Comparison of ENCODE assay signal across 9 mouse cellular contexts in genomic region chr11:65161881-65162766, GRCm38 (mm10). TPM values are rescaled to one million over a fixed set of nuclear protein-coding genes. Genes with fewer than 3 reads are reported as not detected.
DNase-seq lines count a peak whose midpoint lies in the region; ATAC-seq and TF ChIP-seq lines count a peak whose summit lies in the region.
"Had no signal": no experiment of that assay in that cellular context is flagged by ENCODE, and none has a peak within 500 bp of the region (broad histone marks: within the 10 kb centered on the region; RNA-seq: fewer than 3 reads in every experiment).

No protein-coding gene starts in this region.

- no peak for TF ChIP-seq CTCF in C2C12 (IDR thresholded peaks at IDR 0.05; ENCODE audit: control insufficient read depth, insufficient read depth, insufficient read length)
- TF ChIP-seq CTCF in embryonic fibroblast, embryonic 13.5 days (IDR thresholded peaks at IDR 0.05; ENCODE audit: borderline replicate concordance, insufficient read depth, low read length), result no peak

- H3K9ac ChIP-seq in ES-E14 (ENCODE audit: insufficient read depth, low read depth, low read length, poor library complexity, severe bottlenecking), result peak overlapping the region; percentile 81
- H3K9ac ChIP-seq in intestine, embryonic 14.5 days (ENCODE audit: low read length), result peak overlapping the region; percentile 68
- H3K9ac ChIP-seq in limb, embryonic 13.5 days, result peak overlapping the region; percentile 87
- peak overlapping the region; percentile 94 for H3K9ac ChIP-seq in midbrain, embryonic 16.5 days (ENCODE audit: low read depth, low read length)

- H3K36me3 ChIP-seq in C2C12 (ENCODE audit: control insufficient read depth, insufficient read depth) (no peaks in the 10 kb centered on the region), ES-E14 (ENCODE audit: control insufficient read depth, insufficient read depth, low read length, poor library complexity, severe bottlenecking) (no peaks in the 10 kb centered on the region)
- no peaks in the 10 kb centered on the region for H3K36me3 ChIP-seq in intestine, embryonic 14.5 days (ENCODE audit: control insufficient read depth, insufficient read depth, low read length)
- H3K36me3 ChIP-seq in limb, embryonic 13.5 days, result no peaks in the 10 kb centered on the region
- H3K36me3 ChIP-seq in midbrain, embryonic 16.5 days (ENCODE audit: control insufficient read depth, insufficient read depth, low read length), result no peaks in the 10 kb centered on the region

- no peaks in the 10 kb centered on the region for H3K79me2 ChIP-seq in C2C12 (ENCODE audit: control insufficient read depth, insufficient read depth)

- no peaks in the 10 kb centered on the region for H3K79me3 ChIP-seq in C2C12 (ENCODE audit: low read depth)

- TF ChIP-seq POLR2A in embryonic fibroblast, embryonic 13.5 days (IDR thresholded peaks at IDR 0.05; ENCODE audit: low read depth, low read length), result no peak

- in situ Hi-C loops in ES-E14 (cut with MboI; ENCODE audit: low sequenced_read_pairs in 2 of 2, unreplicated experiment in 2 of 2), result no loop called here

- 1% methylated on average over 49 of the region's 49 CpGs for WGBS in intestine, embryonic 14.5 days
- under 1% methylated on average over 49 of the region's 49 CpGs for WGBS in limb, embryonic 13.5 days
- under 1% methylated on average over 49 of the region's 49 CpGs for WGBS in midbrain, embryonic 16.5 days

- no peaks in the 10 kb centered on the region for H3K9me3 ChIP-seq in ES-E14 (ENCODE audit: control insufficient read depth, insufficient read depth, low read depth, low read length)
- 0 out of 2 replicates have a peak, but pooled peaks cover 3% of the 10 kb centered on the region for H3K9me3 ChIP-seq in intestine, embryonic 14.5 days (ENCODE audit: control insufficient read depth, low read length)
- H3K9me3 ChIP-seq in limb, embryonic 13.5 days, result no peaks in the 10 kb centered on the region
- H3K9me3 ChIP-seq in midbrain, embryonic 16.5 days (replicated peaks; ENCODE audit: control insufficient read depth, low read length, poor library complexity, severe bottlenecking), result no peaks in the 10 kb centered on the region

- no peaks in the 10 kb centered on the region for H3K27me3 ChIP-seq in C2C12 (ENCODE audit: control insufficient read depth, insufficient read depth, insufficient read length)
- H3K27me3 ChIP-seq in intestine, embryonic 14.5 days (replicated peaks; ENCODE audit: control insufficient read depth, insufficient read depth, low read length), result peaks cover 15% of the 10 kb centered on the region; the same call in 1 of the 2 replicates
- H3K27me3 ChIP-seq in limb, embryonic 13.5 days, result peaks cover 33% of the 10 kb centered on the region
- no peaks in the 10 kb centered on the region for H3K27me3 ChIP-seq in midbrain, embryonic 16.5 days (ENCODE audit: control insufficient read depth, insufficient read depth, low read depth, low read length)

- peak overlapping the region; percentile 99 for H3K4me2 ChIP-seq in intestine, embryonic 14.5 days (ENCODE audit: low read length)
- H3K4me2 ChIP-seq in limb, embryonic 13.5 days (replicated peaks), result peak overlapping the region; percentile 97
- H3K4me2 ChIP-seq in midbrain, embryonic 16.5 days (ENCODE audit: low read length), result peak overlapping the region; percentile 81

- H3K27ac ChIP-seq in ES-E14 (ENCODE audit: insufficient read depth, low read depth, low read length, poor library complexity, severe bottlenecking), result no peak overlapping the region
- H3K27ac ChIP-seq in embryonic fibroblast, embryonic 13.5 days (ENCODE audit: insufficient read depth, low read length), result no peak overlapping the region
- H3K27ac ChIP-seq in intestine, embryonic 14.5 days (ENCODE audit: low read depth), result no peak overlapping the region
- H3K27ac ChIP-seq in limb, embryonic 13.5 days, result no peak overlapping the region
- H3K27ac ChIP-seq in midbrain, embryonic 16.5 days (ENCODE audit: low read length), result peak overlapping the region; percentile 79

- H3K4me3 ChIP-seq in C2C12 (ENCODE audit: insufficient read depth, poor library complexity, severe bottlenecking) (peak overlapping the region; percentile 49), ES-E14 (ENCODE audit: insufficient read depth in 1 of 2, low read depth in 1 of 2, low read length in 2 of 2, poor library complexity in 1 of 2, severe bottlenecking in 1 of 2) (peak overlapping the region; percentile 93 to 95)
- peak overlapping the region; percentile 76 for H3K4me3 ChIP-seq in embryonic fibroblast, embryonic 13.5 days (ENCODE audit: insufficient read depth, low read length)
- H3K4me3 ChIP-seq in intestine, embryonic 14.5 days (ENCODE audit: low read depth, low read length), result peak overlapping the region; percentile 71
- H3K4me3 ChIP-seq in limb, embryonic 13.5 days, result peak overlapping the region; percentile 85
- peak overlapping the region; percentile 85 for H3K4me3 ChIP-seq in midbrain, embryonic 16.5 days (ENCODE audit: low read depth, low read length)

- H3K4me1 ChIP-seq in ES-E14 (ENCODE audit: control insufficient read depth in 2 of 2, insufficient read depth in 2 of 2, low read length in 2 of 2, poor library complexity in 1 of 2), result peaks cover 2 to 4% of the 10 kb centered on the region in 2 experiments; a peak in 2 of 4 replicates
- no peaks in the 10 kb centered on the region for H3K4me1 ChIP-seq in embryonic fibroblast, embryonic 13.5 days (ENCODE audit: control insufficient read depth, insufficient read depth, low read length)
- peaks cover 6% of the 10 kb centered on the region; the same call in 1 of the 2 replicates for H3K4me1 ChIP-seq in intestine, embryonic 14.5 days (replicated peaks; ENCODE audit: control insufficient read depth, insufficient read depth, low read length)
- H3K4me1 ChIP-seq in limb, embryonic 13.5 days, result peaks cover 16% of the 10 kb centered on the region
- H3K4me1 ChIP-seq in midbrain, embryonic 16.5 days (ENCODE audit: control insufficient read depth, insufficient read depth, low read length), result peaks cover 13% of the 10 kb centered on the region

- peak overlapping the region; percentile 73 for H3ac ChIP-seq in C2C12 (ENCODE audit: control insufficient read depth, insufficient read length, low read depth)

- peak; percentile 73 for ATAC-seq in intestine, embryonic 14.5 days (replicated peaks; ENCODE audit: low FRiP score, low TSS enrichment, low read depth)
- ATAC-seq in limb, embryonic 13.5 days (ENCODE audit: low FRiP score, low read depth), result peak; percentile 82
- ATAC-seq in midbrain, embryonic 16.5 days, result peak; percentile 87
- no peak for ATAC-seq in CD4-positive, CD25-positive, alpha-beta regulatory T cell, adult 4 months

- peak; percentile 16 for DNase-seq in ES-E14 (ENCODE audit: low read depth, low spot score)
- DNase-seq in intestine, embryonic 14.5 days (ENCODE audit: low spot score), result peak; percentile 79
- DNase-seq in embryo, embryonic 9.5 days (ENCODE audit: extremely low spot score), result no peak

TF ChIP-seq in C2C12, 6 proteins besides CTCF, POLR2A, EP300 and RAD21:
- TF ChIP-seq MYOG (IDR thresholded peaks at IDR 0.05; ENCODE audit: control insufficient read depth, extremely low read depth, insufficient read length), result no peak
- no peak for TF ChIP-seq USF1 (IDR thresholded peaks at IDR 0.05; ENCODE audit: low read depth)
- no peak for TF ChIP-seq MAX (IDR thresholded peaks at IDR 0.05)
- TF ChIP-seq FOSL1 (IDR thresholded peaks at IDR 0.05; ENCODE audit: insufficient read depth, low read length, poor library complexity, severe bottlenecking), result no peak
- TF ChIP-seq CEBPB (IDR thresholded peaks at IDR 0.05; ENCODE audit: low read depth), result no peak
- TF ChIP-seq MYOD1 (IDR thresholded peaks at IDR 0.05; ENCODE audit: control insufficient read depth, insufficient read length, low read depth), result no peak

TF ChIP-seq in ES-E14, 5 proteins besides CTCF, POLR2A, EP300 and RAD21:
- TF ChIP-seq ZNF384 (IDR thresholded peaks at IDR 0.05; ENCODE audit: low read depth, low read length) (no peak), HCFC1 (IDR thresholded peaks at IDR 0.05; ENCODE audit: borderline replicate concordance, insufficient read depth, low read length) (no peak), MAFK (IDR thresholded peaks at IDR 0.05; ENCODE audit: insufficient read depth, low read depth, low read length) (no peak), ZC3H11A (IDR thresholded peaks at IDR 0.05; ENCODE audit: borderline replicate concordance, low read depth, low read length) (no peak)

RNA-seq across cellular contexts. Expression of gene Arhgap44, which starts 0.6 kb away (rescaled TPM):
- 7.8 TPM for polyA plus RNA-seq in C2C12 (2012; fragmentation: generic; extraction: Trizol)
- total RNA-seq in ES-E14 (2012; rRNA removed), result 8.8 and 9.5 TPM in 2 replicates
- polyA plus RNA-seq in embryonic fibroblast, embryonic 13.5 days (2011; ENCODE audit: insufficient read length, low read depth, missing spikeins), result 6.6 and 8.4 TPM in 2 replicates
- polyA plus RNA-seq in intestine, embryonic 14.5 days (2014; fragmentation: Nextera tagmentation; extraction: Ambion mirVana), result 5.5 and 6.2 TPM in 2 replicates
- polyA plus RNA-seq in limb, embryonic 13.5 days (2015; fragmentation: Nextera tagmentation; extraction: Ambion mirVana), result 4.6 and 5.5 TPM in 2 replicates
- 17.1 and 19.9 TPM in 2 replicates for polyA plus RNA-seq in midbrain, embryonic 16.5 days (2015; fragmentation: Nextera tagmentation; extraction: Ambion mirVana)
- polyA plus RNA-seq in CD4-positive, CD25-positive, alpha-beta regulatory T cell, adult 4 months (2017; shearing (Covaris generic)), result under 1 TPM; 0.29 to 0.31 TPM
- total RNA-seq: common myeloid progenitor, adult 5-6 weeks had no signal

RNA-seq across cellular contexts. Expression of gene 1700086D15Rik, which starts 2.4 kb away (rescaled TPM):
- not detected for polyA plus RNA-seq in C2C12 (2012; fragmentation: generic; extraction: Trizol)
- 1.1 and 1.7 TPM in 2 replicates for total RNA-seq in ES-E14 (2012; rRNA removed)
- polyA plus RNA-seq in embryonic fibroblast, embryonic 13.5 days (2011; ENCODE audit: insufficient read length, low read depth, missing spikeins), result not detected in 2 replicates
- polyA plus RNA-seq in intestine, embryonic 14.5 days (2014; fragmentation: Nextera tagmentation; extraction: Ambion mirVana), result not detected in 2 replicates
- 0.13 TPM in 1 of 2 replicates, not detected in the other for polyA plus RNA-seq in limb, embryonic 13.5 days (2015; fragmentation: Nextera tagmentation; extraction: Ambion mirVana)
- 0.32 TPM in 1 of 2 replicates, not detected in the other for polyA plus RNA-seq in midbrain, embryonic 16.5 days (2015; fragmentation: Nextera tagmentation; extraction: Ambion mirVana)
- not detected for polyA plus RNA-seq in CD4-positive, CD25-positive, alpha-beta regulatory T cell, adult 4 months (2017; shearing (Covaris generic))
- total RNA-seq: common myeloid progenitor, adult 5-6 weeks had no signal
